Mouse (Mus musculus) urinary bladder, postnatal 0 days (tissue): Measurements from ENCODE around the gene Fancm. TPM values are rescaled to one million over a fixed set of nuclear protein-coding genes. Genes with fewer than 3 reads are reported as not detected.

ENCODE experiments used
- polyA plus RNA-seq: library from polyadenylated mRNA; unstranded; fragments of >200 nt; fragmentation: Nextera tagmentation; extraction: Ambion mirVana; gene quantifications from 2 replicates; pipeline ENCODE4 v1.2.1, GENCODE M21; 2015

The Fancm gene
- 1.8 and 3.1 TPM in 2 replicates for polyA plus RNA-seq

GRCm38 (mm10) chr12:65075085-65075732 is at the start of gene Fancm:
TSS of gene Fancm (plus strand) at chr12:65075603.

GRCm38 (mm10) chr12:65036190-65036870 is 39.1 kb upstream of the Fancm start, which contains the start of gene Prpf39:
TSS of gene Prpf39 (plus strand) at chr12:65036333.

GRCm38 (mm10) chr12:65073611-65074178 is 1.7 kb upstream of the Fancm start, which contains the start of gene Fkbp3:
TSS of gene Fkbp3 (minus strand) at chr12:65074007.

GRCm38 (mm10) chr12:65172021-65172951 is 96.9 kb downstream of the Fancm start, which contains the start of gene Mis18bp1:
TSS of gene Mis18bp1 (minus strand) at chr12:65172604.

Other genes with a start within 250 kb of the Fancm start
- 3.1 and 3.3 TPM in 2 replicates for gene Gm527, start 157.7 kb upstream of the Fancm start, polyA plus RNA-seq
- gene Klhl28, start 110.1 kb upstream of the Fancm start, polyA plus RNA-seq: 7.6 and 9.3 TPM in 2 replicates
- 13.4 and 14.4 TPM in 2 replicates for gene Togaram1, start 109.8 kb upstream of the Fancm start, polyA plus RNA-seq
- gene Prpf39, start 39.3 kb upstream of the Fancm start, polyA plus RNA-seq: 22.5 and 25.3 TPM in 2 replicates
- 147 and 174 TPM in 2 replicates for gene Fkbp3, start 1.6 kb upstream of the Fancm start, polyA plus RNA-seq
- gene Mis18bp1, start 97.0 kb downstream of the Fancm start, polyA plus RNA-seq: 7.8 and 11.8 TPM in 2 replicates
- gene Wdr20rt, start 149.9 kb downstream of the Fancm start, polyA plus RNA-seq: not detected in 2 replicates